Comparison of ENCODE assay signal across 8 mouse cellular contexts in the genomic region with DNA sequence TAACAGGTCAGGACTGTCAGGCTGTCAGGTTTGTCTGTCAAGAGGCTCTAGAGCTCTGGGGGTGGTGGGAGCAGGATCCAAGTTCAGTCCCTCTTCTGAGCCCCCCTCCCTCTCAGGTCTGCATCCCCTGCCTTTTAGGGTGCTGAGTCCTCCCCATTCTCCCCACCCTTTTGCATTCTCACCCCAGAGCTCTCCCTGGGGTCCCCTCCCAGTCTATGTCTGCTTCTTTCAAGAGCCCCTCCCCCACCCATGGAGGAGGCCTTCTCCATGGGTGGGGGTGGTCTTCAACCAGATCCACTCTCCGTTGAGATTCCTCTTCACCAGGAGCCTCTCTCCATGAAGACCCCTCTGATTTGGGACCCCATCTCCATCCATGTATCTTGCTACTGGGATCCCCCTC. TPM values are rescaled to one million over a fixed set of nuclear protein-coding genes. Genes with fewer than 3 reads are reported as not detected.
DNase-seq lines count a peak whose midpoint lies in the region; ATAC-seq and TF ChIP-seq lines count a peak whose summit lies in the region.

No protein-coding gene starts in this region.

- no peak for ATAC-seq in liver, embryonic 11.5 days (replicated peaks; ENCODE audit: low FRiP score)
- ATAC-seq in forebrain, embryonic 12.5 days (ENCODE audit: low FRiP score) = peak; percentile 5; the same call in 1 of the 2 replicates
- ATAC-seq in intestine, postnatal 0 days = no peak
- ATAC-seq in neural tube, embryonic 13.5 days (ENCODE audit: low read depth) = peak; percentile 7; the same call in 1 of the 2 replicates
- no peak for ATAC-seq in CD4-positive, CD25-positive, alpha-beta regulatory T cell, adult 4 months

- H3K4me3 ChIP-seq in liver, embryonic 11.5 days (ENCODE audit: low read depth, low read length) = no peak overlapping the region; the same call in 1 of the 2 replicates
- H3K4me3 ChIP-seq in forebrain, embryonic 12.5 days (replicated peaks) = peak overlapping the region; percentile 98
- no peak overlapping the region for H3K4me3 ChIP-seq in intestine, postnatal 0 days (ENCODE audit: low read depth, low read length)
- peak overlapping the region; percentile 93 for H3K4me3 ChIP-seq in neural tube, embryonic 13.5 days

- H3K4me2 ChIP-seq in liver, embryonic 11.5 days = peak overlapping the region; percentile 98
- peak overlapping the region; percentile 98 for H3K4me2 ChIP-seq in forebrain, embryonic 12.5 days
- peak overlapping the region; percentile 70 for H3K4me2 ChIP-seq in intestine, postnatal 0 days (replicated peaks; ENCODE audit: low read depth)
- peak overlapping the region; percentile 100 for H3K4me2 ChIP-seq in neural tube, embryonic 13.5 days

- DNase-seq in liver, embryonic 11.5 days (ENCODE audit: low spot score) = no peak
- no peak for DNase-seq in liver
- no peak for DNase-seq in cerebellum, adult 8-10 months
- DNase-seq in thymus, adult 18-20 months = no peak

- H3K9ac ChIP-seq in liver, embryonic 11.5 days (ENCODE audit: low read depth, low read length) = peak overlapping the region; percentile 99
- H3K9ac ChIP-seq in forebrain, embryonic 12.5 days = peak overlapping the region; percentile 100
- H3K9ac ChIP-seq in intestine, postnatal 0 days (ENCODE audit: low read depth, low read length) = no peak overlapping the region
- peak overlapping the region; percentile 100 for H3K9ac ChIP-seq in neural tube, embryonic 13.5 days

- WGBS in liver, embryonic 11.5 days = 35% methylated on average over 1 of the region's 1 CpGs
- WGBS in forebrain, embryonic 12.5 days = 27% methylated on average over 1 of the region's 1 CpGs
- WGBS in intestine, postnatal 0 days = 61% methylated on average over 1 of the region's 1 CpGs
- 25% methylated on average over 1 of the region's 1 CpGs for WGBS in neural tube, embryonic 13.5 days

- H3K9me3 ChIP-seq in liver, embryonic 11.5 days (ENCODE audit: control insufficient read depth, low read length) = no peaks in the 10 kb centered on the region
- H3K9me3 ChIP-seq in forebrain, embryonic 12.5 days = no peaks in the 10 kb centered on the region
- H3K9me3 ChIP-seq in intestine, postnatal 0 days (ENCODE audit: control insufficient read depth) = no peaks in the 10 kb centered on the region
- H3K9me3 ChIP-seq in neural tube, embryonic 13.5 days = no peaks in the 10 kb centered on the region

- TF ChIP-seq CTCF in intestine, postnatal 0 days (IDR thresholded peaks at IDR 0.05; ENCODE audit: low read depth) = no peak

- H3K36me3 ChIP-seq in liver, embryonic 11.5 days (ENCODE audit: control insufficient read depth, insufficient read depth, low read length) = no peaks in the 10 kb centered on the region
- no peaks in the 10 kb centered on the region for H3K36me3 ChIP-seq in forebrain, embryonic 12.5 days (replicated peaks)
- H3K36me3 ChIP-seq in intestine, postnatal 0 days (ENCODE audit: control insufficient read depth, insufficient read depth) = no peaks in the 10 kb centered on the region
- H3K36me3 ChIP-seq in neural tube, embryonic 13.5 days = no peaks in the 10 kb centered on the region

- no peak overlapping the region for H3K27ac ChIP-seq in liver, embryonic 11.5 days (ENCODE audit: low read depth, low read length)
- peak overlapping the region; percentile 99 for H3K27ac ChIP-seq in forebrain, embryonic 12.5 days
- H3K27ac ChIP-seq in intestine, postnatal 0 days (ENCODE audit: low read depth, low read length) = no peak overlapping the region
- H3K27ac ChIP-seq in neural tube, embryonic 13.5 days (replicated peaks) = peak overlapping the region; percentile 99

- no peaks in the 10 kb centered on the region for H3K27me3 ChIP-seq in liver, embryonic 11.5 days (replicated peaks; ENCODE audit: control insufficient read depth, insufficient read depth, low read length)
- H3K27me3 ChIP-seq in forebrain, embryonic 12.5 days = no peaks in the 10 kb centered on the region
- H3K27me3 ChIP-seq in intestine, postnatal 0 days (replicated peaks; ENCODE audit: control insufficient read depth, insufficient read depth, low read length) = no peaks in the 10 kb centered on the region
- no peaks in the 10 kb centered on the region for H3K27me3 ChIP-seq in neural tube, embryonic 13.5 days

- H3K4me1 ChIP-seq in liver, embryonic 11.5 days (replicated peaks; ENCODE audit: control insufficient read depth, insufficient read depth, low read length) = peaks cover 33% of the 10 kb centered on the region
- peaks cover 42% of the 10 kb centered on the region for H3K4me1 ChIP-seq in forebrain, embryonic 12.5 days
- peaks cover 21% of the 10 kb centered on the region for H3K4me1 ChIP-seq in intestine, postnatal 0 days (replicated peaks; ENCODE audit: control insufficient read depth, insufficient read depth, low read length)
- peaks cover 40% of the 10 kb centered on the region for H3K4me1 ChIP-seq in neural tube, embryonic 13.5 days (replicated peaks)

RNA-seq across cellular contexts. Expression of a gene that starts 0.7 kb away (rescaled TPM):
- polyA plus RNA-seq in liver, embryonic 11.5 days (2014; fragmentation: Nextera tagmentation; extraction: Ambion mirVana) = 37.8 and 48.1 TPM in 2 replicates
- 96.9 and 110 TPM in 2 replicates for polyA plus RNA-seq in forebrain, embryonic 12.5 days (2016; fragmentation: Nextera tagmentation; extraction: Ambion mirVana)
- polyA plus RNA-seq in intestine, postnatal 0 days (2015; fragmentation: Nextera tagmentation; extraction: Ambion mirVana) = 17.7 and 18.9 TPM in 2 replicates
- 61.6 and 69.8 TPM in 2 replicates for polyA plus RNA-seq in neural tube, embryonic 13.5 days (2015; fragmentation: Nextera tagmentation; extraction: Ambion mirVana)
- polyA plus RNA-seq in CD4-positive, CD25-positive, alpha-beta regulatory T cell, adult 4 months (2017; shearing (Covaris generic)) = 10 to 100 TPM; 31.7 to 32.9 TPM

RNA-seq across cellular contexts. Expression of a gene that starts 54.8 kb away (rescaled TPM):
- 5.3 TPM in 2 replicates for polyA plus RNA-seq in liver, embryonic 11.5 days (2014; fragmentation: Nextera tagmentation; extraction: Ambion mirVana)
- polyA plus RNA-seq in forebrain, embryonic 12.5 days (2016; fragmentation: Nextera tagmentation; extraction: Ambion mirVana) = 7.0 and 7.2 TPM in 2 replicates
- 3.1 and 3.8 TPM in 2 replicates for polyA plus RNA-seq in intestine, postnatal 0 days (2015; fragmentation: Nextera tagmentation; extraction: Ambion mirVana)
- polyA plus RNA-seq in neural tube, embryonic 13.5 days (2015; fragmentation: Nextera tagmentation; extraction: Ambion mirVana) = 22.6 and 24.1 TPM in 2 replicates
- polyA plus RNA-seq in CD4-positive, CD25-positive, alpha-beta regulatory T cell, adult 4 months (2017; shearing (Covaris generic)) = not detected

Comparison
In these comparisons a context has a peak if more than half of its experiments do, and no peak if none do; other contexts are left out.
1. ATAC-seq: peak in forebrain, embryonic 12.5 days (single experiment) and neural tube, embryonic 13.5 days (single experiment); none in liver, embryonic 11.5 days (single experiment), intestine, postnatal 0 days (single experiment) and CD4-positive, CD25-positive, alpha-beta regulatory T cell, adult 4 months (single experiment).
2. H3K27ac ChIP-seq: peak in forebrain, embryonic 12.5 days (single experiment) and neural tube, embryonic 13.5 days (single experiment); none in liver, embryonic 11.5 days (single experiment) and intestine, postnatal 0 days (single experiment).
3. H3K4me3 ChIP-seq: peak in forebrain, embryonic 12.5 days (single experiment) and neural tube, embryonic 13.5 days (single experiment); none in liver, embryonic 11.5 days (single experiment) and intestine, postnatal 0 days (single experiment).
4. Peak in every context shown above with its lines, with median percentiles within 50 percentile points of each other: H3K4me2 ChIP-seq.